Mouse (Mus musculus) MEL (cell line): ENCODE data around the gene Ski. TPM values are rescaled to one million over a fixed set of nuclear protein-coding genes. Genes with fewer than 3 reads are reported as not detected.
A peak's percentile ranks its signal among the peaks of the same experiment; 100 is the strongest.

Source experiments
- DNase-seq: peaks from one replicate; pipeline ENCODE4 v3.0.0; 2011; ENCODE audit warnings: low read depth, low spot score
- H3K27ac ChIP-seq: 2 replicates; pipeline ENCODE4 v1.5.1; 2012; ENCODE audit warnings: low read depth, mild to moderate bottlenecking, control low read depth, low read length, moderate library complexity; ENCODE audit not compliant: control insufficient read depth
- H3K27me3 ChIP-seq, 2 experiments: fragments of 150-350 bp in 1 of 2; sonication (generic) in 1 of 2; 2 replicates each; pipeline ENCODE4 v1.6.1; 2012; ENCODE audit warnings: low read length in 2 of 2, mild to moderate bottlenecking in 2 of 2, improper control_type of control experiment in 1 of 2, moderate library complexity in 1 of 2; ENCODE audit not compliant: insufficient read depth in 2 of 2, control insufficient read depth in 1 of 2
- H3K36me3 ChIP-seq, 2 experiments: 2 replicates each; pipeline ENCODE4 v1.6.1; 2012 to 2014; ENCODE audit warnings: low read length in 2 of 2, improper control_type of control experiment in 1 of 2, inconsistent platforms in 1 of 2, mild to moderate bottlenecking in 1 of 2; ENCODE audit not compliant: insufficient read depth in 2 of 2, control insufficient read depth in 1 of 2
- H3K4me1 ChIP-seq, 2 experiments: fragments of 150-350 bp in 1 of 2; sonication (generic) in 1 of 2; 2 replicates each; pipeline ENCODE4 v1.6.1; 2012; ENCODE audit warnings: low read length in 2 of 2, improper control_type of control experiment in 1 of 2, mild to moderate bottlenecking in 1 of 2; ENCODE audit not compliant: insufficient read depth in 2 of 2, control insufficient read depth in 1 of 2
- H3K4me3 ChIP-seq, 2 experiments: fragments of 150-350 bp in 1 of 2; sonication (generic) in 1 of 2; 2 replicates each; pipeline ENCODE4 v1.5.1; 2012; ENCODE audit warnings: low read depth in 2 of 2, low read length in 2 of 2, mild to moderate bottlenecking in 2 of 2, moderate library complexity in 2 of 2, control low read depth in 1 of 2, improper control_type of control experiment in 1 of 2; ENCODE audit not compliant: control insufficient read depth in 1 of 2, insufficient read depth in 1 of 2
- H3K79me2 ChIP-seq: 2 replicates; pipeline ENCODE4 v1.6.1; 2012; ENCODE audit warnings: mild to moderate bottlenecking, low read length, moderate library complexity; ENCODE audit not compliant: control insufficient read depth, poor library complexity, insufficient read depth
- H3K9ac ChIP-seq: 2 replicates; pipeline ENCODE4 v1.6.1; 2012; ENCODE audit warnings: low read depth, mild to moderate bottlenecking, control low read depth, low read length, moderate library complexity; ENCODE audit not compliant: control insufficient read depth, poor library complexity, severe bottlenecking
- H3K9me3 ChIP-seq: fragments of 150-350 bp; sonication (generic); replicated peaks from 2 replicates; pipeline ENCODE4 v1.6.1; 2012; ENCODE audit warnings: mild to moderate bottlenecking, low read length, improper control_type of control experiment, moderate library complexity; ENCODE audit not compliant: insufficient read depth
- BHLHE40 ChIP-seq: IDR thresholded peaks from 2 replicates; pipeline ENCODE4 v1.6.1; 2012; ENCODE audit warnings: low read depth, mild to moderate bottlenecking, inconsistent platforms, low read length, improper control_type of control experiment, borderline replicate concordance
- CHD2 ChIP-seq: IDR thresholded peaks from 2 replicates; pipeline ENCODE4 v1.6.1; 2011; ENCODE audit warnings: low read length, improper control_type of control experiment
- CTCF ChIP-seq, 3 experiments: IDR thresholded peaks in 2 of 3; conservative IDR thresholded peaks in 1 of 3; 2 replicates each; pipeline ENCODE4 v1.5.1; 2011 to 2012; ENCODE audit warnings: low read length in 3 of 3, low read depth in 2 of 3, mild to moderate bottlenecking in 2 of 3, improper control_type of control experiment in 1 of 3, inconsistent platforms in 1 of 3, mixed read lengths in 1 of 3, moderate library complexity in 1 of 3; ENCODE audit not compliant: control insufficient read depth in 1 of 3, insufficient read depth in 1 of 3, poor library complexity in 1 of 3, severe bottlenecking in 1 of 3
- EP300 ChIP-seq, 2 experiments: IDR thresholded peaks; 2 replicates each; pipeline ENCODE4 v1.6.1; 2011; ENCODE audit warnings: improper control_type of control experiment in 2 of 2, low read length in 2 of 2, low read depth in 1 of 2, mild to moderate bottlenecking in 1 of 2
- ETS1 ChIP-seq: IDR thresholded peaks from 2 replicates; pipeline ENCODE4 v1.6.1; 2012; ENCODE audit warnings: low read depth, mild to moderate bottlenecking, inconsistent platforms, low read length, improper control_type of control experiment, moderate library complexity
- GABPA ChIP-seq: IDR thresholded peaks from 2 replicates; pipeline ENCODE4 v1.6.1; 2012; ENCODE audit warnings: low read depth, mild to moderate bottlenecking, inconsistent platforms, low read length, improper control_type of control experiment, moderate library complexity
- KAT2A ChIP-seq: conservative IDR thresholded peaks from 2 replicates; pipeline ENCODE4 v1.6.1; 2012; ENCODE audit warnings: low read depth, low read length, improper control_type of control experiment, inconsistent platforms
- MAFK ChIP-seq: IDR thresholded peaks from 2 replicates; pipeline ENCODE4 v1.6.1; 2011; ENCODE audit warnings: low read depth, mild to moderate bottlenecking, low read length, improper control_type of control experiment, borderline replicate concordance
- MAX ChIP-seq: IDR thresholded peaks from 2 replicates; pipeline ENCODE4 v1.6.1; 2011; ENCODE audit warnings: low read length, improper control_type of control experiment
- MAZ ChIP-seq: IDR thresholded peaks from 2 replicates; pipeline ENCODE4 v1.6.1; 2012; ENCODE audit warnings: low read depth, mild to moderate bottlenecking, inconsistent platforms, low read length, improper control_type of control experiment
- MEF2A ChIP-seq: IDR thresholded peaks from 2 replicates; pipeline ENCODE4 v1.6.1; 2014; ENCODE audit warnings: low read depth, mild to moderate bottlenecking, inconsistent platforms, low read length, improper control_type of control experiment; ENCODE audit not compliant: poor library complexity, insufficient replicate concordance, severe bottlenecking; ENCODE audit errors: extremely low read depth
- MYB ChIP-seq: IDR thresholded peaks from 2 replicates; pipeline ENCODE4 v1.6.1; 2011; ENCODE audit warnings: mild to moderate bottlenecking, low read depth, low read length, improper control_type of control experiment
- MYC ChIP-seq: IDR thresholded peaks from 2 replicates; pipeline ENCODE4 v1.6.1; 2011; ENCODE audit warnings: low read depth, mild to moderate bottlenecking, low read length, improper control_type of control experiment, moderate library complexity
- NELFE ChIP-seq: IDR thresholded peaks from 2 replicates; pipeline ENCODE4 v1.6.1; 2011; ENCODE audit warnings: low read depth, low read length, improper control_type of control experiment
- NRF1 ChIP-seq: IDR thresholded peaks from 2 replicates; pipeline ENCODE4 v1.6.1; 2014; ENCODE audit warnings: low read depth, mild to moderate bottlenecking, inconsistent platforms, low read length, improper control_type of control experiment, moderate library complexity; ENCODE audit not compliant: poor library complexity, insufficient read depth, severe bottlenecking
- POLR2A ChIP-seq, 2 experiments: IDR thresholded peaks; 2 replicates each; pipeline ENCODE4 v1.6.1; 2011 to 2012; ENCODE audit warnings: low read length in 2 of 2, mild to moderate bottlenecking in 2 of 2, control low read depth in 1 of 2, improper control_type of control experiment in 1 of 2, low read depth in 1 of 2, moderate library complexity in 1 of 2; ENCODE audit not compliant: control insufficient read depth in 1 of 2, insufficient read depth in 1 of 2, poor library complexity in 1 of 2
- POLR2AphosphoS2 ChIP-seq: IDR thresholded peaks from 2 replicates; pipeline ENCODE4 v1.6.1; 2011; ENCODE audit warnings: low read length, improper control_type of control experiment
- POLR2AphosphoS5 ChIP-seq: IDR thresholded peaks from 2 replicates; pipeline ENCODE4 v1.6.1; 2012; ENCODE audit warnings: low read depth, borderline replicate concordance, mild to moderate bottlenecking, inconsistent platforms, low read length, moderate library complexity, mixed read lengths
- RAD21 ChIP-seq: IDR thresholded peaks from 2 replicates; pipeline ENCODE4 v1.6.1; 2011; ENCODE audit warnings: mild to moderate bottlenecking, low read depth, low read length, improper control_type of control experiment
- SIN3A ChIP-seq: IDR thresholded peaks from 2 replicates; pipeline ENCODE4 v1.6.1; 2012; ENCODE audit warnings: low read length, improper control_type of control experiment, inconsistent platforms
- SMC3 ChIP-seq: IDR thresholded peaks from 2 replicates; pipeline ENCODE4 v1.6.1; 2011; ENCODE audit warnings: low read depth, low read length, improper control_type of control experiment
- USF1 ChIP-seq: IDR thresholded peaks from 2 replicates; pipeline ENCODE4 v1.6.1; 2014; ENCODE audit warnings: low read depth, mild to moderate bottlenecking, inconsistent platforms, low read length, improper control_type of control experiment, moderate library complexity
- ZC3H11A ChIP-seq: IDR thresholded peaks from 2 replicates; pipeline ENCODE4 v1.6.1; 2012; ENCODE audit warnings: low read depth, mild to moderate bottlenecking, inconsistent platforms, low read length, improper control_type of control experiment
- ZKSCAN1 ChIP-seq: IDR thresholded peaks from 2 replicates; pipeline ENCODE4 v1.6.1; 2012; ENCODE audit warnings: low read depth, mild to moderate bottlenecking, inconsistent platforms, low read length, improper control_type of control experiment, moderate library complexity
- ZMIZ1 ChIP-seq: IDR thresholded peaks from 2 replicates; pipeline ENCODE4 v1.6.1; 2012; ENCODE audit warnings: low read depth, mild to moderate bottlenecking, inconsistent platforms, low read length, improper control_type of control experiment, moderate library complexity
- polyA plus RNA-seq, 2 experiments: library from polyadenylated mRNA; stranded (reverse) in 1 of 2; unstranded in 1 of 2; fragments of >175 nt in 1 of 2; fragments of >200 nt in 1 of 2; gene quantifications; 2 replicates each; pipeline versions ENCODE4 v1.2.1 to v1.2.4; 2012; ENCODE audit warnings: low replicate concordance in 2 of 2, low read depth in 1 of 2; ENCODE audit not compliant: insufficient read length in 2 of 2, insufficient read depth in 1 of 2, missing spikeins in 1 of 2
- total RNA-seq: library from RNA; depleted of rRNA; stranded (reverse); fragments of 300-350 nt; gene quantifications from 2 replicates; pipeline ENCODE4 v1.2.3, GENCODE M21; 2012

The Ski gene
- total and polyA plus RNA-seq, 3 experiments = 6.9 to 16.1 TPM; not detected in 1

DNA sequence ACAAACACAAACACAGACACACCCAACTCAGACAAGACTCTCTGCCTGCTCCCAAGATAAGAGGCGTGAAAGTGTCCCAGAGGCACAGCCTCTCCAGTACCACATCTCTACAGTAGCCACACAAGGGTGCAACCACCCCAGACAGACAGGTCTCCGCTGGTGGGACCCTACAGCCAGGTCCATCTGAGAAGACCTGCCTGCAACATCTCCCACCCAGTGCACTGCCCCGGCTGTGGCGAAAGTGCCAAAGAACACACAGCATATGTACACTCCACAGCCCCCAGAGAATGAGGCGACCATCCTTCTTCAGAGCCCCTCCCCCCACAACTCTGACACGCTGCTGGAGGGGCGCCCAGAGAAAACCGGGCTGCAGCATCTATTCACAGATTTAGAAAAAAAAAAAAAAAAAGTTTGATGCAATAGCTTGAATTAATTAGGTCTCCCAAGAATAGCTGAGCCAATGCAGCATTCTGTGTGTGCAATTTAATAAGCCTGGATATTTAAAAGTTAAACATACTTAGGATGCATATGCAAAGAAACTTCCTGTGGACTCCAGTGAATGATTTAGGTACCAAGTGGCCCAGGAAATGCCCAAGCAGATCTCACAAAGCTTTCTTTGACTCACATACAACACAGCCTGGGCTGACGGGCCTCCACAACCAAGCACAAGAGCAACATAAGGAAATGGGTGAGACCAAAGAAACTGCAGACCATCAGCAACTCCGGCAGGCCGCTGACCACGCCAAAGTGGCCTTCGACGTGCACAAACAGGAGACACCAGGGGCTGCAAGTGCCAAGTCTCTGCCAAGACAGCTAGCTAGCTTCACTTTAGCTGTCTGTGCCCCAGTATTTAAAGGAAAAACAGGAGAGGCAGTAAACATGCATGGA lies 1.9 kb downstream of the Ski start:
- Histone ChIP-seq H3K27me3 (no peaks in the 10 kb centered on the region), H3K36me3 (peaks cover 0 to 6% of the 10 kb centered on the region in 2 experiments; a peak in 2 of 4 replicates), H3K79me2 (peaks cover 37% of the 10 kb centered on the region), H3K4me3 (peak overlapping the region; percentile 61 to 85), H3K27ac (no peak overlapping the region), H3K4me1 (peaks cover 11 to 26% of the 10 kb centered on the region in 2 experiments), H3K9me3 (no peaks in the 10 kb centered on the region), H3K9ac (peak overlapping the region; percentile 57)
- no peak for TF ChIP-seq POLR2AphosphoS5
- no peak for TF ChIP-seq ETS1
- TF ChIP-seq EP300 (IDR thresholded peaks at IDR 0.05; ENCODE audit: low read depth in 1 of 2, low read length in 2 of 2) = no peak
- TF ChIP-seq MAX = no peak
- no peak for TF ChIP-seq MEF2A
- TF ChIP-seq USF1 = no peak
- TF ChIP-seq MYB = no peak
- TF ChIP-seq ZC3H11A = no peak
- TF ChIP-seq KAT2A = no peak
- no peak for TF ChIP-seq CHD2
- TF ChIP-seq NELFE = no peak
- no peak; the same call in 1 of the 2 replicates for TF ChIP-seq SIN3A
- TF ChIP-seq NRF1 = no peak
- TF ChIP-seq POLR2AphosphoS2 = no peak
- peak; percentile 20 for DNase-seq

DNA sequence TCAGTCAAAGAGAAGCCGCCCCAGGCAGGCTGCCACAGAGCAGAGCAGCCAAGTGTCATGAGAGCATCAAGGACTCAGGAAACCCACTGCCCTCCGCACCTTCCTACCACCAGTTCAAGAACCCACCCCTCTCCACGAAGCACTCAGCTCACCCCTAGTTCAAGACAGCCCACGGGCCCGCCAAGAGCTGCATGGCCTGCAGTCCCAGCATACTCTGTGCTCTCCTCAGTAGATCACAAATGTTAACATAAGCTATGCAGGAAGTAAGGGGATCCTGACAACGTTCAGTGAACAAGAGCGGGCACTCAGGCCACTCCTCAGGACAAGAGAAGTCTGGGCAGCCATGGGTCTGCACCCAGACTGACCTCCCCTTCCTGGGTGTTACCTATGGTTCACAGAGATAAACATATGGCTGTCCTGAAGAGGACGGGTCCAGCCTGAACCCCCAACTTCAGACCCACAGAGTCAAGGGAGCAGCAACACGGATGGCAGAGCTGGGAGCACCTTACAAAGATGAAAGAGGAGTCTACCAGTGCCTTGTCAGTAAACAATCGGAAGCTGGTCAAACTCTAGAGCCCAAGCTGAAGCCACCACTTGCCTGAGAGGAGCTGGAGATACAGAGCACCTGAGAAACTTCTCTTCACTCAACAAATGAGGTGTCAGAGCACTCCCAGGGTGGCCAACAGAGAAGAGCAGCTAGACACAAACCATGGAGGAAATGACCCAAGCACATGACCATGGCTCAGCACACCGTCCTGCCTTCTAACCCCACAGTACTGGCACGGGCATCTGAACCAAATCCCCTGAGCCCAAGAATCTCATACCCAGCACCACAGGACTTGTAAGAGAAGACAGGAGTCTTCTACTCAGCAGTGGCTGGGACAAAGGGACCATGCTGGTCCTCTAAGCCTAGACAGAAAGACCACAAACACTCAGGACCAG lies 2.9 kb downstream of the Ski start:
- peaks cover 0 to 6% of the 10 kb centered on the region in 2 experiments; a peak in 2 of 4 replicates for H3K36me3 ChIP-seq
- no peak overlapping the region for H3K9ac ChIP-seq
- H3K4me1 ChIP-seq = peaks cover 11 to 26% of the 10 kb centered on the region in 2 experiments
- H3K4me3 ChIP-seq = no peak overlapping the region
- no peak for TF ChIP-seq POLR2A (IDR thresholded peaks at IDR 0.05; ENCODE audit: control insufficient read depth in 1 of 2, insufficient read depth in 1 of 2, low read depth in 1 of 2, low read length in 2 of 2, poor library complexity in 1 of 2)
- no peak for TF ChIP-seq MYC
- no peak for TF ChIP-seq MAZ
- no peak for TF ChIP-seq BHLHE40
- no peak for TF ChIP-seq ZMIZ1
- no peak for TF ChIP-seq ZC3H11A
- TF ChIP-seq POLR2AphosphoS2 = no peak
- no peak for TF ChIP-seq GABPA
- TF ChIP-seq MAFK = no peak
- TF ChIP-seq RAD21 = no peak
- no peak for TF ChIP-seq SIN3A
- TF ChIP-seq SMC3 = no peak
- no peak for TF ChIP-seq CTCF (IDR thresholded peaks at IDR 0.05 in 2 of 3, conservative IDR thresholded peaks at IDR 0.05 in 1 of 3; ENCODE audit: control insufficient read depth in 1 of 3, insufficient read depth in 1 of 3, low read depth in 2 of 3, low read length in 3 of 3, poor library complexity in 1 of 3, severe bottlenecking in 1 of 3)
- no peak for TF ChIP-seq ZKSCAN1
- no peaks in the 10 kb centered on the region for H3K27me3 ChIP-seq
- H3K79me2 ChIP-seq = peaks cover 41% of the 10 kb centered on the region
- H3K9me3 ChIP-seq = no peaks in the 10 kb centered on the region
- DNase-seq = no peak
- no peak overlapping the region for H3K27ac ChIP-seq
